Mouse (Mus musculus) cerebellum, postnatal 25 days (tissue): ENCODE measurements at regions not wholly inside any gene's neighbourhood (a gene's known extent, or its start where the extent isn't known, plus 50 kb on each side); places are given as distances from the start of the nearest gene placed in this dataset.
"Not testable (repeated sequence)": the region's sequence is repeated elsewhere in the genome, so short reads cannot be mapped to it uniquely, and the experiment has no call there.

Experiments
- DNase-seq, 2 experiments: peaks; one replicate each; pipeline ENCODE4 v3.0.0; 2021; ENCODE audit warnings: mixed read lengths in 2 of 2

GRCm38 (mm10) chr10:117497565-117498256 lies 117.9 kb upstream of the Cpsf6 start:
- no peak for DNase-seq

- DNase-seq, result not testable (repeated sequence)
Observed at GRCm38 (mm10) chr10:117497082-117497481, 117.3 kb upstream of the Cpsf6 start.

- no peak for DNase-seq
Observed at GRCm38 (mm10) chr10:117496064-117497011, 116.5 kb upstream of the Cpsf6 start.

GRCm38 (mm10) chr10:117494171-117494701 lies 114.4 kb upstream of the Cpsf6 start:
- DNase-seq, result no peak

- DNase-seq, result no peak
Observed at GRCm38 (mm10) chr10:117493824-117494121, 114.0 kb upstream of the Cpsf6 start.

GRCm38 (mm10) chr10:117493091-117493823 lies 113.4 kb upstream of the Cpsf6 start:
- DNase-seq, result no peak

- no peak for DNase-seq
Observed at GRCm38 (mm10) chr10:117492391-117492990, 112.7 kb upstream of the Cpsf6 start.

- DNase-seq, result no peak
Observed at GRCm38 (mm10) chr10:117491711-117492110, 111.9 kb upstream of the Cpsf6 start.

- no peak for DNase-seq
Observed at GRCm38 (mm10) chr10:117490851-117491595, 111.2 kb upstream of the Cpsf6 start.

- DNase-seq, result no peak
Observed at GRCm38 (mm10) chr10:117483091-117483600, 103.3 kb upstream of the Cpsf6 start.

GRCm38 (mm10) chr10:117482361-117482760 lies 102.5 kb upstream of the Cpsf6 start:
- no peak for DNase-seq

GRCm38 (mm10) chr10:117481341-117481990 lies 101.7 kb upstream of the Cpsf6 start:
- DNase-seq, result no peak

- no peak for DNase-seq
Observed at GRCm38 (mm10) chr10:117480456-117480850, 100.6 kb upstream of the Cpsf6 start.

GRCm38 (mm10) chr10:117479721-117480455 lies 100.1 kb upstream of the Cpsf6 start:
- DNase-seq, result no peak

GRCm38 (mm10) chr10:117478931-117479280 lies 99.1 kb upstream of the Cpsf6 start:
- DNase-seq, result no peak

GRCm38 (mm10) chr10:117478202-117478930 lies 98.6 kb upstream of the Cpsf6 start:
- peak; percentile 17 to 43 for DNase-seq

GRCm38 (mm10) chr10:117477331-117478201 lies 97.8 kb upstream of the Cpsf6 start:
- no peak for DNase-seq

GRCm38 (mm10) chr10:117475086-117475945 lies 95.5 kb upstream of the Cpsf6 start:
- no peak for DNase-seq
